Mouse (Mus musculus) liver, embryonic 15.5 days (tissue): ENCODE data around the gene Cd96. TPM values are rescaled to one million over a fixed set of nuclear protein-coding genes. Genes with fewer than 3 reads are reported as not detected.

Experiments
- ATAC-seq: fragments of 200-750 bp; cut with Nextera tagmentation; 2 replicates; pipeline ENCODE4 v1.8.0; 2017; ENCODE audit warnings: moderate number of reproducible peaks, mild to moderate bottlenecking, moderate library complexity; ENCODE audit not compliant: insufficient read depth
- H3K27ac ChIP-seq: fragments of 300-500 bp; sonication (generic); replicated peaks from 2 replicates; pipeline ENCODE4 v1.5.1; 2015; ENCODE audit warnings: mild to moderate bottlenecking, inconsistent platforms
- H3K27me3 ChIP-seq: fragments of 300-500 bp; sonication (generic); 2 replicates; pipeline ENCODE4 v1.6.1; 2015; ENCODE audit warnings: mild to moderate bottlenecking, inconsistent platforms
- H3K36me3 ChIP-seq: fragments of 300-500 bp; sonication (generic); replicated peaks from 2 replicates; pipeline ENCODE4 v1.6.1; 2015; ENCODE audit warnings: moderate library complexity, mild to moderate bottlenecking, inconsistent platforms
- H3K4me1 ChIP-seq: fragments of 300-500 bp; sonication (generic); replicated peaks from 2 replicates; pipeline ENCODE4 v1.6.1; 2015; ENCODE audit warnings: inconsistent platforms
- H3K4me2 ChIP-seq: fragments of 300-500 bp; sonication (generic); 2 replicates; pipeline ENCODE4 v1.6.1; 2015; ENCODE audit warnings: moderate library complexity, mild to moderate bottlenecking, inconsistent platforms
- H3K4me3 ChIP-seq: fragments of 300-500 bp; sonication (generic); replicated peaks from 2 replicates; pipeline ENCODE4 v1.5.1; 2015; ENCODE audit warnings: mild to moderate bottlenecking, inconsistent platforms
- H3K9ac ChIP-seq: fragments of 300-500 bp; sonication (generic); 2 replicates; pipeline ENCODE4 v1.6.1; 2015; ENCODE audit warnings: moderate library complexity, mild to moderate bottlenecking, inconsistent platforms
- H3K9me3 ChIP-seq: fragments of 300-500 bp; sonication (generic); replicated peaks from 2 replicates; pipeline ENCODE4 v1.6.1; 2016; ENCODE audit warnings: inconsistent platforms
- WGBS: fragments of 180-500 bp; shearing (Covaris S2); methylation state at CpG from one replicate; pipeline ENCODE4 v1.1.7; 2015; ENCODE audit warnings: mixed read lengths; ENCODE audit not compliant: insufficient replicate concordance; 5-methylcytosine and 5-hydroxymethylcytosine counted together
- polyA plus RNA-seq: library from polyadenylated mRNA; unstranded; fragments of >200 nt; fragmentation: Nextera tagmentation; extraction: Ambion mirVana; gene quantifications from 2 replicates; pipeline ENCODE4 v1.2.1, GENCODE M21; 2015

Gene Cd96
- polyA plus RNA-seq, 1 experiment from 2014 or later, result 0.05 TPM

GRCm38 (mm10) chr16:46009717-46010116 is 110.3 kb downstream of the Cd96 start:
- Histone ChIP-seq H3K4me1 (peaks cover 15% of the 10 kb centered on the region), H3K4me3 (peak overlapping the region; percentile 60), H3K36me3 (no peaks in the 10 kb centered on the region), H3K27ac (no peak overlapping the region), H3K9me3 (no peaks in the 10 kb centered on the region), H3K9ac (peak overlapping the region; percentile 33; the same call in 1 of the 2 replicates), H3K4me2 (peak overlapping the region; percentile 71), H3K27me3 (no peaks in the 10 kb centered on the region)
- no peak for ATAC-seq
- WGBS, result 3% methylated on average over 13 of the region's 13 CpGs

GRCm38 (mm10) chr16:46008766-46009165 is 111.3 kb downstream of the Cd96 start:
- peak overlapping the region; percentile 71 for H3K4me2 ChIP-seq
- no peaks in the 10 kb centered on the region for H3K36me3 ChIP-seq
- no peak overlapping the region for H3K27ac ChIP-seq
- WGBS, result 53% methylated on average over 3 of the region's 3 CpGs
- H3K27me3 ChIP-seq, result no peaks in the 10 kb centered on the region
- no peak overlapping the region for H3K9ac ChIP-seq
- H3K9me3 ChIP-seq, result no peaks in the 10 kb centered on the region
- H3K4me1 ChIP-seq, result peaks cover 15% of the 10 kb centered on the region
- H3K4me3 ChIP-seq, result peak overlapping the region; percentile 60; the same call in 1 of the 2 replicates
- no peak for ATAC-seq

DNA sequence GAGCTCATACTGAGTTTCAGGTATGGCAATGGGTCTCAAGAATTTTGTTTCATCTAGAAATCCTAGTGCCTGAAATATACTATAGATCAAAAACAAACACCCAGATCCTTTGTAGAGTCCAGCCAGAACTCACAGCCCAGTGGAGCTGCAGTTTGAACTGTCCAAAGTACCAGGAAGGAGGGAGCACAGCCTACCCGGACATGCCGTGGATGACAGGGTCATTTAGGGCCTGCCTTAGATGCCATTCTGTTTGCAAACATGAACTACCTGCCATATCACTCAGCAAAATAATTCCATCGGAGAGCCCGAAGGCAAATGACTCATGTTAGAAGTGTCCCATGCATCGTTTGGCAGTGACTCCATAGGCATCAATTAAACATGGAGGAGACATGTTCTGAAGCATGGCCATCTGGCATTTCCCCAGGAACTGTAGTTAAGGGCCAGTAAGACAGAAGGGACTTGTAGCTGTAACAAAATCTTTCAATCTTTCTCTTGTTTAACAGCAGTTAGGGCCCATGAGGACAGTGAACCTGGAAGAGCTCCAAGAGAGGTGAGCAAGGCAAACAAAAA is 111.9 kb downstream of the Cd96 start:
- 53% methylated on average over 5 of the region's 5 CpGs for WGBS
- Histone ChIP-seq H3K27ac (no peak overlapping the region), H3K9ac (no peak overlapping the region), H3K9me3 (no peaks in the 10 kb centered on the region), H3K4me2 (peak overlapping the region; percentile 71), H3K36me3 (no peaks in the 10 kb centered on the region), H3K27me3 (no peaks in the 10 kb centered on the region), H3K4me1 (peaks cover 15% of the 10 kb centered on the region), H3K4me3 (no peak overlapping the region; the same call in 1 of the 2 replicates)
- ATAC-seq, result no peak

DNA sequence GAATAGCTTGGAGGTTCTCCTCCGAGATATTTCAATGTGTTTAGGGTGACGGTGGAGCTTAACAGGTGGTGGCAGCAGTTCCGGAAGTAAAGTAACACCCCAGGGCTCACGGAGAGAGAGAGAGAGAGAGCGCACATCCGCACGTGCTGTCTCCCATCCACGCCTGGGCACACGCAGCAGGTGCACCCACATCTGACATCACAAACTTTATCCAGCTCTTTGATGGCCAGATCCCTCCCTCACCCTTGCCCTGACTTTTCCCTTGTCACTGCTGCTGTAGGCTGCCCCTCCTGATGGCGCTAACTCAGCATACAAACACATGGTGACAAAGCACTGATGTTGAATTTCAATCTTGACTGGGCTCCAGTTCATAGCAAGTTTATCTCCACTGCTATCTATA is 113.8 kb downstream of the Cd96 start:
- WGBS, result 75% methylated on average over 10 of the region's 10 CpGs
- Histone ChIP-seq H3K27ac (no peak overlapping the region), H3K27me3 (no peaks in the 10 kb centered on the region), H3K9me3 (no peaks in the 10 kb centered on the region), H3K4me1 (peaks cover 15% of the 10 kb centered on the region), H3K4me3 (no peak overlapping the region), H3K9ac (no peak overlapping the region), H3K36me3 (no peaks in the 10 kb centered on the region), H3K4me2 (no peak overlapping the region)
- no peak for ATAC-seq

DNA sequence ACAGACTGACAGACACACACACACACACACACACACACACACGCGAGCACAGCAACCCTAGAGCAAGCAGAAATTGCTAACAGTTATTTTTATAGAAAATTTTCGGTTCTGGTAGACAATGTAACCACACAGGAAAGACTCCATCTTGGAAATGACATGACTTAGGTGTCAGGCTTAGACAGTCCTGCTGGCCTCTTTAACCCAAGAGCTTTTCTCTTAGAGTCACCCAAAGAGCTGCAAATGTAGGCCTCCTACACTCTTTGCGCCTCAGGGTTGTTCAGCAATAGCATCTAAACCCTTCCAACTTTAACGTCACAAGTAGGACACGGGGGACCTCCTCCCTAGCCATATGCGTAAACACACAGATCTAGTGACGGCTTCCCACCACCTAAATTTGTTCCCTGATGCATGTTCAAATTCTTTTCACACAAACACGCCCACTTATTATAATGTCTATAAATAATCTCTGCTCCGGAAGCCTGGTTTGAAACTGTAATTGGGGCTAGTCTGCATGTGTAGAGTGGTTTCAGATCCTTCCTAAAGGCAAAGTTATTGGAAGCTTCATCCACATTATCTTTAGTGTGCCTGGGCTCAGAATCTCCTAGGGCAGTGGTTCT is 118.4 kb downstream of the Cd96 start:
- no peak for ATAC-seq
- no peaks in the 10 kb centered on the region for H3K36me3 ChIP-seq
- H3K9ac ChIP-seq, result no peak overlapping the region
- 72% methylated on average over 10 of the region's 10 CpGs for WGBS
- no peak overlapping the region for H3K4me2 ChIP-seq
- H3K4me1 ChIP-seq, result no peaks in the 10 kb centered on the region
- no peak overlapping the region for H3K4me3 ChIP-seq
- H3K27ac ChIP-seq, result no peak overlapping the region
- H3K9me3 ChIP-seq, result no peaks in the 10 kb centered on the region
- H3K27me3 ChIP-seq, result no peaks in the 10 kb centered on the region

DNA sequence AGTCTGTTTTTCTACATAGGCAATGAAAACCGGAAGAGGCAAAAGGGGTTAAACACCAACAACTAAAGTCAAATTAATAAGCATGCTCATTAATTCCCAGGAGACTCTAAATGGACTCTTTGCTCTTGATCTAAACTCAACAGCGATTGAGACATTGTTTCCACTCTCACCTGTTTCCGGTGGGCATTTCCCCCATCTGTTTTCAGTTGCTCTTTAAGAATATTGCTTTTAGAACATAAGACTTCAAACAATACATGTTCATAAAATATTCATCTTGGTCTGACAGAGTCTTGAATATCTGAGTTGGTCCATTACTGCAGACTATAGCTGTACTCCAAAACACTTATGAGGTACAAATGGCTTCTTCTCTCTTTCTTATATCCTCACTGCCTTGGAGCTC is 119.1 kb downstream of the Cd96 start:
- no peaks in the 10 kb centered on the region for H3K9me3 ChIP-seq
- H3K4me2 ChIP-seq, result no peak overlapping the region
- no peak for ATAC-seq
- H3K9ac ChIP-seq, result no peak overlapping the region
- H3K27ac ChIP-seq, result no peak overlapping the region
- H3K27me3 ChIP-seq, result no peaks in the 10 kb centered on the region
- H3K4me1 ChIP-seq, result no peaks in the 10 kb centered on the region
- H3K4me3 ChIP-seq, result no peak overlapping the region
- 59% methylated on average over 3 of the region's 3 CpGs for WGBS
- H3K36me3 ChIP-seq, result no peaks in the 10 kb centered on the region

DNA sequence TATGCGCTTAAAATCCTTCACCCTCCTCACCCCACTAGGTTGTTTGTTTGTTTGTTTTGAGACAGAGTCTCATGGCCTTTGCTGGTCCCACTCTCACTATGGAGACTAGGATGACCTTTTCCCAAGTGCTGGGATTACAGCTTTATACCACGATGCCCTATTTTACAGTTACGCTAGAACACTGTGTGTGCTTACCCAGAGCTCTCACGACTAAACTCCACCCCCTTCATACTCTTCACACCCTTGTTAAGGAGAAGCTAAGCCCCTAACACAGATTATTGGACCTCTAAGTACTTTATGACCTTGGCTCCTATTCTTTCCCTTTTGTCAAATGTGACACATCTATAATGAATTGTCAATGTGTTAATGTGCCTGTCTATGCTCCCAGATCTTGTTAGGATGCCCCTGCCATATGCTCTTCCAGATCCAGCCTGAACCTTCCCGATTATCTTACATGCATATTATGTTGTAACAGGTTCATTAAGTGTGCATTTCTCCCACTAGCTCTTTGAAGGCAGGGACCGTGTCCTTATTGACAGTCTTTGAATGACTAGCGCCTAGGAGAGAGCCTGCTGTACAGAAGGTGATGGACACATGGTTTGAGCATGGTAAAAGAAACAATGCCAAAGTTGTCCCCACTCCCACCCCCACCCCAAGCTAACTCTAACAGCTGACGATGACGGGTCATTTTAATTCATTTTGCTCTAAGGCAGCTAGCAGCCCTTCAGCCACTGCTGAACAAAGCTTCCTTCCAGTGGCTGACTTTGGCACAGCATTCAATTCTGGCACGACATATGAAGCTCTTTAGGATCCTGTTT is 120.5 kb downstream of the Cd96 start:
- WGBS, result 65% methylated on average over 10 of the region's 10 CpGs

DNA sequence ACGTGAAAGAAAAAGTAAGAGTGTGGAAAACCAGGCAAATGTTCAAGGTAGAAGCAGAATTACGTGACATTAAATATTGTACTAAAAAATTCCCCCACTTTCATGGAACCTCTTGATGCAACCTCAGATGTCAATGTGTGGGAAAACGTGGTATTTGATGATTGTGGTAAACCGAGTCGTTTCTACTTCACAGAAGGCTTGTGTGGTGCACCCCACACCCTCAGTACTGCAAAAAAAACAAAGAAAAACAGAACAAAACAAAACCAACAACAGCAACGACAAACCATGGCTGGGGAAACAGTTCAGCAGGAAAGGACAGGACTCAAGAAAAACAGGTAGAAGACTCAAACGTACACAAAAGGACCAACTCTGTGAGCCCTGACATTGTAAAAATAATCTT is 121.8 kb downstream of the Cd96 start:
- Histone ChIP-seq H3K9me3 (no peaks in the 10 kb centered on the region), H3K4me1 (no peaks in the 10 kb centered on the region), H3K4me2 (no peak overlapping the region), H3K9ac (no peak overlapping the region), H3K27ac (no peak overlapping the region), H3K27me3 (no peaks in the 10 kb centered on the region), H3K36me3 (no peaks in the 10 kb centered on the region), H3K4me3 (no peak overlapping the region)
- ATAC-seq, result no peak
- WGBS, result 52% methylated on average over 7 of the region's 7 CpGs

More for the DNA sequence above, 120.5 kb downstream of the Cd96 start:
- Histone ChIP-seq H3K4me2 (no peak overlapping the region), H3K27ac (no peak overlapping the region), H3K27me3 (no peaks in the 10 kb centered on the region), H3K36me3 (no peaks in the 10 kb centered on the region), H3K9ac (no peak overlapping the region), H3K4me1 (no peaks in the 10 kb centered on the region), H3K4me3 (no peak overlapping the region), H3K9me3 (no peaks in the 10 kb centered on the region)
- no peak for ATAC-seq

- no peaks in the 10 kb centered on the region for H3K36me3 ChIP-seq
- H3K4me2 ChIP-seq, result no peak overlapping the region
- no peak overlapping the region for H3K9ac ChIP-seq
- H3K4me3 ChIP-seq, result no peak overlapping the region
- no peaks in the 10 kb centered on the region for H3K27me3 ChIP-seq
- no peaks in the 10 kb centered on the region for H3K4me1 ChIP-seq
- no peak for ATAC-seq
- WGBS, result 37% methylated on average over 10 of the region's 10 CpGs
- H3K9me3 ChIP-seq, result no peaks in the 10 kb centered on the region
- no peak overlapping the region for H3K27ac ChIP-seq
Measured at GRCm38 (mm10) chr16:45990901-45991676, 129.0 kb downstream of the Cd96 start.

DNA sequence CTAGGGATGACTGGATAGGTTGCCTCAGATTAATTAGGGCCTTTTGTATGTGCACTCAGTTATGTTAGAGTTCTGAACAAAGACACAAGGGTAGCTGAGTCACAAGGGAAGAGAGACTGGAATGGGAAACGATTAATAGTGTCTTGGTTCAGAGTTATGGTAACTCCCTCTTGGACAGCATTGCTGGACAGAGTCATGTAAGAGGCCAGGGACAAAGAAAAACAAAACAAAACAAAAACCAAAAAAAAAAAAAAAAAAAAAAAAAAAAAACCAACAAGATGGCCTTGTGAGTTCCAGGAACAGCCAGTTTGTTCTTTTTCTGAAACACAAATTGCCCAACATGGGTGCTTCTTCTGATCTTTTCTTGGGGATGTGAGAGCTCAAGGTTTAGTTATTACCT is 133.8 kb downstream of the Cd96 start:
- ATAC-seq, result no peak
- no peak overlapping the region for H3K4me2 ChIP-seq
- no peak overlapping the region for H3K9ac ChIP-seq
- no peak overlapping the region for H3K4me3 ChIP-seq
- no peaks in the 10 kb centered on the region for H3K4me1 ChIP-seq
- H3K27me3 ChIP-seq, result no peaks in the 10 kb centered on the region
- 0 out of 2 replicates have a peak overlapping the region, but pooled peaks have one; percentile 48 for H3K27ac ChIP-seq
- no peaks in the 10 kb centered on the region for H3K9me3 ChIP-seq
- H3K36me3 ChIP-seq, result no peaks in the 10 kb centered on the region
- WGBS, result 55% methylated on average over 1 of the region's 1 CpGs
